Mouse (Mus musculus) erythroblast, embryonic 14.5 days (primary cell): ENCODE data around the gene Cfap65.

Experiments used
- GATA1 ChIP-seq: IDR thresholded peaks from 2 replicates; pipeline ENCODE4 v1.6.1; 2012; ENCODE audit warnings: low read length, inconsistent platforms, mixed read lengths
- TAL1 ChIP-seq: IDR thresholded peaks from 3 replicates; pipeline ENCODE4 v1.6.1; 2012; ENCODE audit warnings: low read length, inconsistent platforms, mixed read lengths

DNA sequence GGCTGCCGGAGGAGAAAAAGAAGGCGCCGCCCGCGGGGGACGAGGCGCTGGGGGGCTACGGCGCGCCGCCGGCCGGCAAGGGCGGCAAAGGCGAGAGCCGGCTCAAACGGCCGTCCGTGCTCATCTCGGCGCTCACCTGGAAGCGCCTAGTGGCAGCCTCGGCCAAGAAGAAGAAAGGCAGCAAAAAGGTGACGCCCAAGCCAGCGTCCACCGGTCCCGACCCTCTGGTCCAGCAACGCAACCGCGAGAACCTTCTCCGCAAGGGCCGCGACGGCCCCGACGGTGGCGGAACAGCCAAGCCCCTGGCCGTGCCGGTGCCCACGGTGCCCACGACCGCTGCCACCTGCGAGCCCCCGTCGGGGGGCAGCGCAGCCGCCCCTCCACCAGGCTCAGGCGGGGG is 80.2 kb downstream of the Cfap65 start:
- TF ChIP-seq TAL1, result no peak
- no peak for TF ChIP-seq GATA1
